Mouse (Mus musculus): ENCODE results near the gene Mcpt4. TPM values are rescaled to one million over a fixed set of nuclear protein-coding genes. Genes with fewer than 3 reads are reported as not detected.
"Not testable (repeated sequence)": the region's sequence is repeated elsewhere in the genome, so short reads cannot be mapped to it uniquely, and the experiment has no call there.

Mcpt4 gene
- polyA plus RNA-seq, 1 experiment from 2014 or later: not detected

GRCm38 (mm10) chr14:56082016-56082415 is 19.9 kb upstream of the Mcpt4 start:
- no peak overlapping the region for H3K4me2 ChIP-seq (replicated peaks)
- WGBS: 63% methylated on average over 4 of the region's 4 CpGs
- H3K4me1 ChIP-seq (replicated peaks; ENCODE audit: control insufficient read depth, insufficient read depth, low read length): no peaks in the 10 kb centered on the region
- no peak overlapping the region for H3K4me3 ChIP-seq (replicated peaks; ENCODE audit: low read length)
- H3K27me3 ChIP-seq (ENCODE audit: control insufficient read depth, insufficient read depth, low read length): no peaks in the 10 kb centered on the region
- ATAC-seq (ENCODE audit: low FRiP score) (no peak), DNase-seq (ENCODE audit: low spot score) (peak; percentile 23)
- H3K27ac ChIP-seq: no peak overlapping the region
- no peaks in the 10 kb centered on the region for H3K9me3 ChIP-seq (ENCODE audit: control insufficient read depth, low read length)
- H3K36me3 ChIP-seq (replicated peaks; ENCODE audit: control insufficient read depth, insufficient read depth): no peaks in the 10 kb centered on the region
- no peak overlapping the region for H3K9ac ChIP-seq

- Histone ChIP-seq H3K9ac (no peak overlapping the region), H3K27ac (no peak overlapping the region), H3K4me2 (replicated peaks) (no peak overlapping the region), H3K27me3 (ENCODE audit: control insufficient read depth, insufficient read depth, low read length) (no peaks in the 10 kb centered on the region), H3K9me3 (ENCODE audit: control insufficient read depth, low read length) (no peaks in the 10 kb centered on the region), H3K36me3 (replicated peaks; ENCODE audit: control insufficient read depth, insufficient read depth) (no peaks in the 10 kb centered on the region), H3K4me1 (replicated peaks; ENCODE audit: control insufficient read depth, insufficient read depth, low read length) (no peaks in the 10 kb centered on the region), H3K4me3 (replicated peaks; ENCODE audit: low read length) (no peak overlapping the region)
- ATAC-seq (ENCODE audit: low FRiP score) (no peak), DNase-seq (ENCODE audit: low spot score) (no peak)
- 90% methylated on average over 4 of the region's 4 CpGs for WGBS
Measured at GRCm38 (mm10) chr14:56057722-56058121, 4.4 kb downstream of the Mcpt4 start.

- no peak for DNase-seq (ENCODE audit: low spot score)
- 89% methylated on average over 3 of the region's 3 CpGs for WGBS
Measured at GRCm38 (mm10) chr14:56055408-56055807, 6.7 kb downstream of the Mcpt4 start.

GRCm38 (mm10) chr14:56041792-56042191 is 20.3 kb downstream of the Mcpt4 start, which contains the start of gene Mcpt2:
Mcpt2 (plus strand) TSS chr14:56042041.
- H3K27ac ChIP-seq; H3K27me3 ChIP-seq (ENCODE audit: control insufficient read depth, insufficient read depth, low read length); H3K9me3 ChIP-seq (ENCODE audit: control insufficient read depth, low read length); H3K4me2 ChIP-seq (replicated peaks); ATAC-seq (ENCODE audit: low FRiP score); H3K36me3 ChIP-seq (replicated peaks; ENCODE audit: control insufficient read depth, insufficient read depth); H3K4me3 ChIP-seq (replicated peaks; ENCODE audit: low read length); H3K9ac ChIP-seq; H3K4me1 ChIP-seq (replicated peaks; ENCODE audit: control insufficient read depth, insufficient read depth, low read length); DNase-seq (ENCODE audit: low spot score): not testable (repeated sequence)
- WGBS: 85% methylated on average over 1 of the region's 1 CpGs

More at GRCm38 (mm10) chr14:56055408-56055807, 6.7 kb downstream of the Mcpt4 start:
- H3K9ac ChIP-seq: no peak overlapping the region
- ATAC-seq (ENCODE audit: low FRiP score): no peak
- H3K4me3 ChIP-seq (replicated peaks; ENCODE audit: low read length): no peak overlapping the region
- no peak overlapping the region for H3K4me2 ChIP-seq (replicated peaks)
- H3K27me3 ChIP-seq (ENCODE audit: control insufficient read depth, insufficient read depth, low read length): no peaks in the 10 kb centered on the region
- H3K9me3 ChIP-seq (ENCODE audit: control insufficient read depth, low read length): no peaks in the 10 kb centered on the region
- no peaks in the 10 kb centered on the region for H3K36me3 ChIP-seq (replicated peaks; ENCODE audit: control insufficient read depth, insufficient read depth)
- H3K27ac ChIP-seq: no peak overlapping the region
- no peaks in the 10 kb centered on the region for H3K4me1 ChIP-seq (replicated peaks; ENCODE audit: control insufficient read depth, insufficient read depth, low read length)

- H3K36me3 ChIP-seq (replicated peaks; ENCODE audit: control insufficient read depth, insufficient read depth): no peaks in the 10 kb centered on the region
- no peaks in the 10 kb centered on the region for H3K27me3 ChIP-seq (ENCODE audit: control insufficient read depth, insufficient read depth, low read length)
- H3K9me3 ChIP-seq (ENCODE audit: control insufficient read depth, low read length): no peaks in the 10 kb centered on the region
- H3K4me3 ChIP-seq (replicated peaks; ENCODE audit: low read length): no peak overlapping the region
- no peak overlapping the region for H3K4me2 ChIP-seq (replicated peaks)
- no peaks in the 10 kb centered on the region for H3K4me1 ChIP-seq (replicated peaks; ENCODE audit: control insufficient read depth, insufficient read depth, low read length)
- 84% methylated on average over 2 of the region's 2 CpGs for WGBS
- no peak overlapping the region for H3K27ac ChIP-seq
- DNase-seq (ENCODE audit: low spot score) (no peak), ATAC-seq (ENCODE audit: low FRiP score) (no peak)
- H3K9ac ChIP-seq: no peak overlapping the region
Measured at GRCm38 (mm10) chr14:56034433-56034832, 27.7 kb downstream of the Mcpt4 start.

GRCm38 (mm10) chr14:56030395-56030794 is 31.7 kb downstream of the Mcpt4 start, which contains the start of gene Mcpt9:
Mcpt9 (minus strand) TSS chr14:56030495.
- H3K4me1 ChIP-seq (replicated peaks; ENCODE audit: control insufficient read depth, insufficient read depth, low read length); H3K36me3 ChIP-seq (replicated peaks; ENCODE audit: control insufficient read depth, insufficient read depth); H3K4me2 ChIP-seq (replicated peaks); H3K27me3 ChIP-seq (ENCODE audit: control insufficient read depth, insufficient read depth, low read length); H3K9ac ChIP-seq; DNase-seq (ENCODE audit: low spot score); H3K27ac ChIP-seq; H3K9me3 ChIP-seq (ENCODE audit: control insufficient read depth, low read length); H3K4me3 ChIP-seq (replicated peaks; ENCODE audit: low read length); ATAC-seq (ENCODE audit: low FRiP score): not testable (repeated sequence)
- WGBS: 73% methylated on average over 3 of the region's 3 CpGs

- not testable (repeated sequence) for H3K4me1 ChIP-seq (replicated peaks; ENCODE audit: control insufficient read depth, insufficient read depth, low read length); H3K27me3 ChIP-seq (ENCODE audit: control insufficient read depth, insufficient read depth, low read length); ATAC-seq (ENCODE audit: low FRiP score); DNase-seq (ENCODE audit: low spot score); H3K4me2 ChIP-seq (replicated peaks); H3K9me3 ChIP-seq (ENCODE audit: control insufficient read depth, low read length); H3K9ac ChIP-seq; H3K4me3 ChIP-seq (replicated peaks; ENCODE audit: low read length); H3K27ac ChIP-seq; H3K36me3 ChIP-seq (replicated peaks; ENCODE audit: control insufficient read depth, insufficient read depth)
- 82% methylated on average over 3 of the region's 4 CpGs for WGBS
Measured at GRCm38 (mm10) chr14:56021305-56021704, 40.8 kb downstream of the Mcpt4 start.

- DNase-seq (ENCODE audit: low spot score) (no peak), ATAC-seq (ENCODE audit: low FRiP score) (no peak)
- no peak overlapping the region for H3K9ac ChIP-seq
- H3K9me3 ChIP-seq (ENCODE audit: control insufficient read depth, low read length): no peaks in the 10 kb centered on the region
- 78% methylated on average over 1 of the region's 1 CpGs for WGBS
- H3K4me1 ChIP-seq (replicated peaks; ENCODE audit: control insufficient read depth, insufficient read depth, low read length): no peaks in the 10 kb centered on the region
- no peaks in the 10 kb centered on the region for H3K36me3 ChIP-seq (replicated peaks; ENCODE audit: control insufficient read depth, insufficient read depth)
- H3K27ac ChIP-seq: no peak overlapping the region
- H3K27me3 ChIP-seq (ENCODE audit: control insufficient read depth, insufficient read depth, low read length): no peaks in the 10 kb centered on the region
- H3K4me2 ChIP-seq (replicated peaks): no peak overlapping the region
- H3K4me3 ChIP-seq (replicated peaks; ENCODE audit: low read length): no peak overlapping the region
Measured at GRCm38 (mm10) chr14:56019446-56019845, 42.7 kb downstream of the Mcpt4 start.

GRCm38 (mm10) chr14:56017671-56018070 is 44.4 kb downstream of the Mcpt4 start, which contains the start of gene Mcpt1:
Mcpt1 (plus strand) TSS chr14:56017971.
- not testable (repeated sequence) for H3K27ac ChIP-seq; H3K4me1 ChIP-seq (replicated peaks; ENCODE audit: control insufficient read depth, insufficient read depth, low read length); H3K36me3 ChIP-seq (replicated peaks; ENCODE audit: control insufficient read depth, insufficient read depth); H3K4me2 ChIP-seq (replicated peaks); ATAC-seq (ENCODE audit: low FRiP score); H3K4me3 ChIP-seq (replicated peaks; ENCODE audit: low read length); H3K27me3 ChIP-seq (ENCODE audit: control insufficient read depth, insufficient read depth, low read length); H3K9ac ChIP-seq; DNase-seq (ENCODE audit: low spot score); H3K9me3 ChIP-seq (ENCODE audit: control insufficient read depth, low read length)
- WGBS: 83% methylated on average over 3 of the region's 3 CpGs

- Histone ChIP-seq H3K4me3 (replicated peaks; ENCODE audit: low read length) (no peak overlapping the region), H3K4me2 (replicated peaks) (no peak overlapping the region), H3K9ac (no peak overlapping the region), H3K27me3 (ENCODE audit: control insufficient read depth, insufficient read depth, low read length) (no peaks in the 10 kb centered on the region), H3K36me3 (replicated peaks; ENCODE audit: control insufficient read depth, insufficient read depth) (no peaks in the 10 kb centered on the region), H3K27ac (no peak overlapping the region), H3K4me1 (replicated peaks; ENCODE audit: control insufficient read depth, insufficient read depth, low read length) (no peaks in the 10 kb centered on the region), H3K9me3 (ENCODE audit: control insufficient read depth, low read length) (no peaks in the 10 kb centered on the region)
- no peak for ATAC-seq (ENCODE audit: low FRiP score)
- WGBS: 87% methylated on average over 2 of the region's 2 CpGs
- no peak for DNase-seq (ENCODE audit: low spot score)
Measured at GRCm38 (mm10) chr14:56013924-56014323, 48.2 kb downstream of the Mcpt4 start.

Measured in hindbrain, embryonic 14.5 days (tissue).